Mouse (Mus musculus) kidney, adult 9 months (tissue): ENCODE measurements at regions not wholly inside any gene's neighbourhood (a gene's known extent, or its start where the extent isn't known, plus 50 kb on each side); places are given as distances from the start of the nearest gene placed in this dataset.
"Not testable (repeated sequence)": the region's sequence is repeated elsewhere in the genome, so short reads cannot be mapped to it uniquely, and the experiment has no call there.

Source experiments
- DNase-seq: peaks from one replicate; pipeline ENCODE4 v3.0.0; 2022

- DNase-seq, result no peak
Measured at GRCm38 (mm10) chr10:14333344-14333743, 212.1 kb downstream of the Adgrg6 start.

GRCm38 (mm10) chr10:14332688-14333117, 212.8 kb downstream of the Adgrg6 start:
- DNase-seq, result no peak

DNA sequence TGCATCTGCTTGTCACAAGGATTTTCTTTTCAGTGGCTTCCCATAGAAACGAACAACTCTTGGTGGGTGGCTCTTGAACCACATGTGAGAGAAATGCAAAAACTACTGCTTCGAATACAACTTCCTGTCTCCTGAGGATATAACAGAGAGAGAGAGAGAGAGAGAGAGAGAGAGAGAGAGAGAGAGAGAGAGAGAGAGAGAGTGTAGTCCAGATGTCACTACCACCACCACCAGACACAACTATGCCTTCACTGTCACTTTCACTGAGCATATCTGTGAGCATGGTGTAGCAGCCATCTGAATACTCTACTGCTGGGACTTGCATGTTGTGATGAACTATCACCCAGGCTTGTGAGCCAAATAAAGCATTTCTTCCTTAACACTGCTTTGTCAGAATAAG, 216.6 kb downstream of the Adgrg6 start:
- no peak for DNase-seq

DNA sequence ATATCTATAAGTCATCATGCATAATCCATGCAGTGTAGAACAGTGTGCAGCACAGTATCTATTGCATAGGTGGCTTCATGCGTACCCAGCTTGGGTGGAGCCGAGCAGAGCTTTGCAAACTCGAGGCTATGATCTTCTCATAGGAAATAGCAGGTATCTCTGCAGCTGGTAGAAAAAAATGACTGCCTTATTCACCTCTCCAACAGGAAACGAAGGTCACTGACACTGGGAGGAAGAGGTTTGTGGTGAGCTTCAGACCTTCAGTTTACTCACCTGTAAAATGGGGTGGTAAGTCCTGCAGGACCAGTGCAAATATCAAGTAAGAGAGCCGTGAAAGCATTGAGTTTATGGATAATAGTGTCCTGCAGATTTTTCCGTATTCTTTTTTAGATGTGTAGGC, 219.2 kb downstream of the Adgrg6 start:
- DNase-seq, result no peak

DNA sequence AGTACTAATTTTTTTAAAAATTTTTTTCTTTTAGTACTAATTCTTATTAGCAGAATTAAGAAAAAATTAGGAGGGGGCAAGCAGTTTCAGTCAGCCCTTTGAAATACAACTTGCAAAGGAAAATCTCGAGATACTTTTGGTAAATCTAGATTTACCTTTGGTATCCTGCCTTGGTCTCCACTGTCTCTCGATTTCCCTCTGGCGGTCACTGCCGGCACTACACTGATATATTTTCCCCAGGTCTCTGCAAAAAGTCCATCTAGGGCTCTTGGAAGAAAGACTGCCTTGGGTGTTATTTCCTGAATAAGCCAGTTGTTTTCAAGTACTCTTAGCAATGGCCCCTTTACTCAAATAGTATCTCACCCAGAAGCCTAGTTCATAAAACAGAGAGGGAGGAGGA, 224.0 kb downstream of the Adgrg6 start:
- peak; percentile 70 for DNase-seq

- no peak for DNase-seq
Measured at GRCm38 (mm10) chr10:14315232-14315631, 230.2 kb downstream of the Adgrg6 start.

DNA sequence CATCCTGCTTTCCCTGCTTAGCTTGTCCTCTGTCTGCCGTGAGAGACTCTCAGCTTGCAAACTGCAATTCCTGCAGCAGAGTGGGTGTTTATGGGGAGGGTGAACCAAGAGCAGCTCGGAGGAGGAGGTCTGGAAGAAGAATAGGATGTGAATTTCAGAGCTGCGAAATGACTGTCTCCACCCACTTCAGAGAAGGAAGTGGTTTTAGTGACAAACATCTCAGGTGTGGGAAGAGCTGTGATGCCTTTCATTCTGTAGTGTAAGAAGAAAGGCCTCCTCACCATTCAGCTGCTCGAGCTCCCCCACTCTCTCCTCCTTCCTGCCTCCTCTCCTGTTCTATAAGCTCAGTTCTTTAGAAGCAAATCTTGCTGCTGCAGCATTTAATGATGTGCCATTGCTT, 230.9 kb downstream of the Adgrg6 start:
- no peak for DNase-seq

GRCm38 (mm10) chr10:14314004-14314581, 231.4 kb downstream of the Adgrg6 start:
- DNase-seq, result no peak

GRCm38 (mm10) chr10:14312959-14313358, 232.5 kb downstream of the Adgrg6 start:
- DNase-seq, result no peak

DNA sequence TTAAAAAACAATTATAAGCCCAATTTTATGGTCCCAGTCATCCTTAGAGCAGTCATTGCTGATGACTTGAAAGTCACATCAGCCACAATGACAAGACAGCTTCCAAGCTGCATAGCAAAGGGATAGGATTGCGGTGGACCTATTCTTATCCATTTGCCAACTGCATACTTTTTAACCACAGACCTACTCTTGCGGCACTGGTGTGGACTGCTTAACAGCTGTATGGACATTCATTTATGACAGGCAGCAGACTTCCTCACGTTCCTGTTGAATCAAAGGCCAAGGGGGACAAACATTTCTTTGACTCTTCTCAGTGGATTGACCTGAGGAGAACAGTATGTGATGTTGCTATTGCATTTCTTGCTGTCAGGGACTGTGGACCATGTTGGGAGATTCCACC, 233.5 kb downstream of the Adgrg6 start:
- DNase-seq, result no peak

DNA sequence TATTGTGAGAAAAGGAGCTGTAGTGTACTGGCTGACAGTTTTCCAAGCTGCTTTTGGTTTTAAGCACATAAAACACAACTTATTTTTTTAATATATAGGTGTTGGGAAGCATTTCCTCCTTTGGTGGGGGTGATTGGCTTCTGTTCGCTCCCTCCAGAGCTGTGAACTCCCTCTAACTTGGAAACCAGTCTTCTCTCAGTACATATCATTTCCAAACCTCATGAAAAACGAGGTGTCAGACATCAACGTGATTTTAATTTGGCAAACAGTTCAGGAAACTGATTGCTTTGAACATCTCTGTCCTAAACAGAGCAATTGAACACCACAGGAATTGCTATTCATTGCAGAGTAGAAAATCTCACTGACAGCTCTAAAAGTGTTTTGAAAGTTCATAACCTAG, 238.6 kb downstream of the Adgrg6 start:
- DNase-seq, result no peak

DNA sequence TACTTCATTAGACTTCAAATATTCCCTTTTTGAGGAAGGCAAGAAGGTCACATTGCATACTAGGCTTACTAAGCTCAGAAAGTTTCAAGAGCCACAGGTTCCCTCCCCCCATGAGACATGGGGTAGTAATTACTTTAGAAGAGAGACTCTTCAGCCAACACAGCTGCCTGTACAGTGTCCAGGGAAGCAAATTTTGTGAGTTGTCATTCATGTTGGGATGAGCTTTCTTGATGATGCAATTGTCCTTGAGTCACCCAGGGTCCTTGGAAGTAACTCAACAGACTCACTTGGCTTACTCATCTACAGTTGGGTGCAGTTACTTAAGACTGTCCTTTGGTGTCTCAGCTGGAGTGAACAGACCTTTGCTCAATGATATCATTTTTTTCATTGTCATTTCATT, 242.0 kb downstream of the Adgrg6 start:
- no peak for DNase-seq

DNA sequence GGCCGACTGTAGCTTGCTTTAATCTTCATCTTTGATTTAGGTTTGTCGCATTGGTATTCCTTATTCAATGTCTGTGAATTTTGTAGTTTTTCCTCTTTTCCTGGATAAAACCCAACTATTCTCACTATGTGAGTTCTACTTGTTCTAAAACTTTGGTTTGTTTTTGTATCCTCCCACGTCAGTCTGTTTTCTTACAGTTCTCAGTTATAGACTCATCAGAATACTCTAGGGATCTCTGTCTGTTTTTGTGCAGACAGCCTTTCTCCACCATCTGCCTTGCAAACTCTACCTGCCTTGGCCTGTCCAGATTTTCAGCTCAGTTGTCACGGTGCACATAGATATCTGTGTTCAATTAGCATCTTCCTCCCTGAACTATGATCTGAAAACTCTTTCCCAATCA, 249.3 kb downstream of the Adgrg6 start:
- no peak for DNase-seq

DNA sequence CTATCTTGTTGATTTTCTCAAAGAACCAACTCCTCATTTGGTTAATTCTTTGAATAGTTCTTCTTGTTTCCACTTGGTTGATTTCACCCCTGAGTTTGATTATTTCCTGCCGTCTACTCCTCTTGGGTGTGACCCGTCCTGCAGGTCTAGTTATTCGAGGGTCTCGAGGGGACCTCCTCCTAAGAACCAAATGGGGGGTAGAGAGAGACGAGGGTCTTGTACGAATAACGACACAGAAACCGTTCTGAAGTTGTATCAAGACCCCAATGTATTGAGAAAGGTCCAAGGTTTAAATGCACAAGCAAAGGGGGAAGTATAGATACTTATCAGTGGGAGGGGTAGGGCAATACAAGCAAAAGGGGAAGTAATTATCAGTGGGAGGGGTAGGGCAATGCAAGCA, 252.8 kb downstream of the Adgrg6 start:
- not testable (repeated sequence) for DNase-seq

GRCm38 (mm10) chr10:14287551-14287950, 257.9 kb downstream of the Adgrg6 start:
- DNase-seq, result no peak

DNA sequence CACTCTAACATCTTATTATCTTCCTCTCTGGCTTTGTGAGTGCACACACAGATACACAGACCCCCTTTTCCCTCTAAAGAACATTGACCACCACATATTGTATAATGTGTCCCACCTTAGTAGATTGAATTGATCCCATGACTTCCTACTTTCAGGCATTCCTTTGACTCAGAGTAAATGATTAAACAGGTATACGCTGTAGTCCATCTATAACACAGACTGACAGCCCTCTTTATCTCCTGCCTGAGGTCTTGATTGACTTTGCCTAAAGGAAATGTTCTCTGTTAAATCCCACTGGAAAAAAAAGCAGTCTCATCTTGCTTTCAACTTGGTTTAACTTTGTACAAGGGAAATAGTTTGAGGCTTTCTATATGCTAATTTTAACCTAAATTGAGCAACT, 268.8 kb downstream of the Adgrg6 start:
- DNase-seq, result no peak

GRCm38 (mm10) chr10:14275477-14275876, 270.0 kb downstream of the Adgrg6 start:
- no peak for DNase-seq

DNA sequence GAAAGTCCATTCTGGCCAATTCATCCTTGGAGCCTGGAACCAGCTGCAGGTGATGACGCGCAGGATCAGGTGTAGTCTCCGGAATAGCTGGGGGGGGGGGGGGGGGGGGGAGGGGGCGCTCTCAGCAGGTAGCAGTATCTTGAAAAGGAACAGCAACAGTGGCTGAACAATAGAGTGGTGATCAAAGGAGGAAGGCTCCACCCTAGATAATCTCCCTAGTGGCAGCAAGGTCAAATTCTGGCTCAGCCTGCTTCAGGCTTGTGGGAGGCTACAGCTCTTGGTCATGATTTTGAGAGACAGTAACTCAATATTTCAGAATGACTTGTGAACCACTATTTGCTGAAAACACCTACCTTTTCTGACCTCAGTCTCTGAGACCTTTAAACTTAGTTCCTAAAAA, 275.5 kb downstream of the Adgrg6 start:
- DNase-seq, result no peak

- DNase-seq, result no peak
Measured at GRCm38 (mm10) chr10:14267641-14268040, 277.8 kb downstream of the Adgrg6 start.

DNA sequence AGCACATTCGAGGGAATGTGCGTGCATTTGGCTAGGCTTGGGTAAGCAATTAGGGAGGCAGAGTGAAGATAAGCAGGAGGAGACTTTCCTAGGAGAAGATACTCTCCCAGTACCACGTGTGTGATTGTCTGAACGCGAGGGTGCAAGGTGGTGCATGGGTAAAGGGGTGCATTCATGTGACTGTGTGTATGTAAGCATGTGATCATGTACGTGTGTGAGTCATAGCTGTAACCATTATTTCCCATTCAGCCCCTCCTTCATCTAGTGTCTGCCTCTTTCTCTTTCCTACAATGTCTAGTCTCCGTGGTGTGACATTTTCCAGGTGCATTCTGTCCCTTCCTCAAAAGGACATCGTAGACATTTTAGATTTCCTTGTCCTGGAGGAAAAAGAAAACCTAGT, 273.8 kb downstream of the Hivep2 start:
- no peak for DNase-seq

GRCm38 (mm10) chr10:14234896-14235604, 269.2 kb downstream of the Hivep2 start:
- no peak for DNase-seq

DNA sequence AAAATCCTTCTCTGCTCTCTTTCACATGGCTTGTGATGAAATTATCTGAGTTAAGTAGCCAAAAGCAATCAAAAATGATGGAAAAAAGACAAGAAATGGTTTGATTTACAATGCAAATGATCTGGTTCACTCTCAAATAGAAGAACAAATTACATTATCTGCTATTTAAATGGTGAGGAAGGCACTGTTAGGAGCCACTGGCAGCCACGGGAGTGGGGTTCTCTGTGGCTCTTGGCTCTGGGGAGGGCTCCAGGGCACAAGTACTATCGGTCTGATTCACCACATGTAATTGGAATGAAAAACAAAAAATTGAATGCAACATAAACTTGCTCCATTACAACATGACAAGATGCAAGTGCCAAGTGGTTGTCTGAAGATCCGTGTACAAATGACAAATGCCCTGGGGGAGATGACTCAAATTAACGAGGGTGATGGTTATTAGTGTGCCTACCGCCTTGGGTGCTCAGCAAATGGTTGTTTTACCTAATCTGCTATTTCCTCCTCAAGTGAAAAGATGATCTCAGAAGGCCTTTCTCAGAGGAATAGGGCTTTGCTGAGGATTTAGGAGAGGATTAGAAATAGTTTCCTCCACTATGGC, 268.2 kb downstream of the Hivep2 start:
- no peak for DNase-seq

GRCm38 (mm10) chr10:14233335-14233734, 267.5 kb downstream of the Hivep2 start:
- no peak for DNase-seq

DNA sequence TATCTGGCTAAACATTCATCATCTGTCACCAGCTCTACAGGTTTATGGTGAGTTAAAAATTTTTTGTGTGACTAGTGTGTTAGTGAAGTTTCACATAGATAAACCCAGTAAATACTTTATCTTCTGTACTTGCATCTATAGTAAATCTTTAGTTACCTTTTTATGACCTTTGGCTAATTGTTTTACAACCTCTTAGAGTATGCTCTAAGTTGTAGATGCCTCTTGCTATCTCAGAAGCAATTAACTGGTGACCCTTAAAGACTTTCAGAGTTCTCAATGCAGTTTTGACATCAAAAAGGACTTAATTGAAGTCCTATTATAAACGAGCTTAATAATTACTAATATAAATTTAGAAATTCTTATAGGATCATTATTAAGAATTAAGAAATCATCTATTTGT, 265.6 kb downstream of the Hivep2 start:
- DNase-seq, result no peak

DNA sequence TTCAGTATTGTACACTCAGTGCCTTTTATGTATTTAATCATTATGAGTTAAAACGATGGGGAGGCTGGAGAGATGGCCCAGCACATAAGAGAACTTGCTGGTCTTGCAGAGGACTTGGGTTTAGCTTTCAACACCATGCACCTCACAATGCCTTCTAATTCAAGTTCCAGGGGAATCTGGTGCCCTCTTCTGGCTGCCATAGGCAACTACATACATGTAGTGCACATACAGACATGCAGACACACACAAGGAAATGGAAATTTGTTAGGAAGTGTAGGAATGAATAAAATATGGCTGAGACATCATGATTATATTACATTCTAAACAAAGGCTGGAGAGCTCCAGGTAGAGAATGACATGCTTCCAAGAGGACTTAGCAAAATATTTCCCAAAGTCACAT, 251.4 kb downstream of the Hivep2 start:
- DNase-seq, result no peak
